Mouse (Mus musculus) cerebellum, adult 9-10 months (tissue): ENCODE data around the gene Dlgap4.
A peak's percentile ranks its signal among the peaks of the same experiment; 100 is the strongest.

Experiments
- DNase-seq: peaks from one replicate; pipeline ENCODE4 v3.0.0; 2022

Gene Dlgap4

GRCm38 (mm10) chr2:156664407-156664806, 50.9 kb downstream of the Dlgap4 start:
- no peak for DNase-seq

GRCm38 (mm10) chr2:156664993-156665518, 51.6 kb downstream of the Dlgap4 start:
- DNase-seq = no peak

DNA sequence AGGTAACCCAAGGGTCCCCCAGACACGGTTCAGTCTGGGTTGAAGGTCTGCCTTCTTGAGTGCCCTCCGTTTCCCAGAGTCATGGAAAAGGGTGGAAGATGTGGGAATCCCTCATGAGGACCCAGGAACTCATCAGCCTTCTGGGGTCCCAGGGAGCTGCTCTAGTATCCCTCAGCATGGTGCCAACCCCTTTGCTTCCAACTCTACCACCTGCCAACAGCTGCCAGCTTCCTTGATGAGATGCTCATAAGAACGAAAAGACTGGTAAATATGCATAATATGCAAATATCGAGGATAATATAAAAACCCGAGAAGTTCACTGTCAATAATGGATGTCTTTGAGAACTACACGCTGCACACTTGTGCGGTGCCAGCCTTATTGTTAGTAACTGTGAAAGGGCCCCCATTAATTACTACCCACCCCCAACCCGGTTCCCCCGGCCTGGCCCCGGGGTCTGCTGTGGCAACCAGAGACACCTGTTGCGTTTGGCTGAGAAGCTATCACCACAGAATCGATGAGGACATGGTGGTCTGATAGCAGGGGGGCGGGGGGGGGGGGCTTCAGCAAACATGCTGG, 52.2 kb downstream of the Dlgap4 start:
- DNase-seq = no peak

GRCm38 (mm10) chr2:156666231-156666630, 52.7 kb downstream of the Dlgap4 start:
- DNase-seq = no peak

DNA sequence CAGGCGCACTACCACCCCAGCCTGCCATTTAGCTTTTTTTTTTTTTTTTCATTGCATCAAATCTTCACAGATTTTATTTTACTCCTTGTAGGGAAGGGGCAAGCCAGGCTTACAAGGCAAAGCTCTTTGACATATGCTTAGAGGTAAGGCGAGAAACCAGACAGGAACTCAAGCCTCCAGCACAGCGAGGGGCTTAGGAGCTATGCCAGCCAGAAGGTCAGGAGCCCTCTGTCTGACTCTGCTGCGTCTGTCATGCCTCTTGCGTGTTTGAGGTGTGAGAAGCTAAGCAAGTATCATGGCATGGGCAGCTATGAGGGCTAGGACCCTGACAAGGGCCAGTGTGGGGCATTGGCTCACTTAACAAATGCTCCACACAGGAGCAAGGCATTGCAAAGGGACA, 53.8 kb downstream of the Dlgap4 start:
- peak; percentile 42 for DNase-seq

DNA sequence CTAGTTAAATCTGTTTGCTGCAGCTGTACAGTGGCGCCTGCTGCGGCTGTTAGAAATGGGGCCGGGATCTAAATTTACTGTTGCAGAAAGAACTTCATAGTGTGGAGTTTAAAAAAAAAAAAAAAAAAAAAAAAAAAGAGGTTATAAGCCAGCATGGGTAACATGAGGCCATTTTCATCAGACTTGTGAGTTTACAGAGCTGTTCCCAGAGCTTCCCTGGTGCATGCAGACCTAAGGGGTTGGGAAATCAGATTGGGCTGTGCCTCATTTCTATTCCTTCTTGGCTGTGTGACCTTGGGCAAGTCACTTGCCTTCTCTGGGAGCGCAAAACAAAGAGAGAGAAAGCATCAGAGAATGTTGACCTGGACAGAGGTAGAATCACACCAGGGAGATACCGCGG, 55.1 kb downstream of the Dlgap4 start:
- DNase-seq = no peak

- DNase-seq = no peak
These were observed 59.8 kb downstream of the Dlgap4 start for GRCm38 (mm10) chr2:156673307-156673706.

DNA sequence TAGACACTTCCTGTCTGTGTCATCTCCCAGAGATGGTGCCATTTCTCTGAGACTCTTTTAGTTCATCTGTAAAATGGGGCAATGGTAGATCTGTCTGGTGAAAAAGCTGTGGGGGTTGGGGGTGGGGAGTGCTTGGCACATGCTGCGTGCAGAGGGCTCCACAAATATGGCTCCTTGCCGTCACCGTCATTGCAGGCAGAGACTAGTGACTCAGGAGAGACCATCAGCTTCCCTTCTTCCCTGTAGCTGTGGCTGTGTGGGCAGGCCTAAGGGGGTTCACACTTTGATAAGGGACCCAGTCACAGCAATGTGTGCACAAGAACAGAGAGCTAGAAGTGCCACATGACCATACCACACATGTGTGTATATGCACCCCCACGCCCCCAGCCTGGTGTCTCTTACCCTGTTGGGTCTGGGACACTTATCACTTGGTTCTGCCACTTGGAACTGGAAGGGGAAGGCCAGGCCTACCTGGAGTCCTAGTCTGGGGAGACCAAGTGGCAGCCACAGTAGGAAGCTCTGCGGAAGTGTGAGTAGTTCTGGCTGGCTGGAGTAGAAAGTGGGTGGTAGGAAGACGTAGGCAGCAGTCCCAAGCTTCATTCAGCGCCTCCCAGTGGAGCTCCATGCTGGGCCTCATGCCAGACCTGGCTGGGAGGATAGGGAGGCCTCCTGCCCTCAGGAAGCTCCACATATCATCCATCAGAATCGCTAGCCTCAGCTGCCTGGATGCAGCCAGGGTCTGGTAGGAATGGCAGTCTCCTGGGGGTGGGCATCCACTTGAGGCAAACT, 60.6 kb downstream of the Dlgap4 start:
- no peak for DNase-seq

DNA sequence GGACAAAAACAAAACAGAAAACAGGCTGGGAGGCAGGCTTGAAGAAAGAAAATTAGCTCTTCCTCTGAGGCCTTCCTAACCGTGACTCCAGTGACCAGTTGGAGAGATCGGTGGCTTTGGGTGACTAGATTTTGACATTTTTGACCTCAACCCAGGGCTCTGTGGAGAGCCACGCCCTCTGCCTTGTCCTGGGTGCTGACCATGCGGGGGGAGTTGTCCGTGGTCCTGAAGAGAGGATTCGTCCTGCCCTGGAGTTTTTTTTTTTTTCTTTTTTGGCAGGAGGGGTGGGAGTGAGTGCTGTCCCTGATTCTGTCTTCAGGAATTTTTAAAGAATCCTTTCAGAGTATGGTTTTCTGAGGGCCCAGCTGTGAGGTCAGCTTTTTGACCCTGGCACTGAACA, 63.4 kb downstream of the Dlgap4 start:
- DNase-seq = no peak

GRCm38 (mm10) chr2:156678112-156678511, 64.6 kb downstream of the Dlgap4 start:
- DNase-seq = peak; percentile 84

- no peak for DNase-seq
These were observed 69.5 kb downstream of the Dlgap4 start for GRCm38 (mm10) chr2:156682965-156683364.

- no peak for DNase-seq
These were observed 72.5 kb downstream of the Dlgap4 start for GRCm38 (mm10) chr2:156685999-156686398.

- DNase-seq = no peak
These were observed 73.2 kb downstream of the Dlgap4 start for GRCm38 (mm10) chr2:156686754-156687153.

DNA sequence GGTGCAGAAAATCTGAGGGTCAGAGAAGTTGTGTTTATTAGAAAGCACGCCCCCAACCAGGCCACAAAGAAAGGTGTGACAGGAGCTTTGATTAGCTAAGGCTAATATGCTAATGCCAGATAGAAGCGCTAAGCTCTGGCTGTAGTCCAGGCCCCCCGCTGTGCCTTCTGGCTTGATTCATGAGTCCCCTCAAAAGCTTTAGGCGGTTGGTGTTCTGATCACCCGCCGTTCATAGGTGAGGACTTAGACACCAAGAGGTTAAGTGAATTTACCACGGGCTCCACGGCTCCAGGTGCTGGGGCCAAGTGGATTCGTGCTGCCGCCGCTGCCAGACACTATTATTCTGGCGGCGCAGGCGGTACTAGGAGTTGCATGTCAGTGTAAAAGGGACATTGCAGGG, 75.1 kb downstream of the Dlgap4 start:
- peak; percentile 70 for DNase-seq

- no peak for DNase-seq
These were observed 77.3 kb downstream of the Dlgap4 start for GRCm38 (mm10) chr2:156690833-156691232.

DNA sequence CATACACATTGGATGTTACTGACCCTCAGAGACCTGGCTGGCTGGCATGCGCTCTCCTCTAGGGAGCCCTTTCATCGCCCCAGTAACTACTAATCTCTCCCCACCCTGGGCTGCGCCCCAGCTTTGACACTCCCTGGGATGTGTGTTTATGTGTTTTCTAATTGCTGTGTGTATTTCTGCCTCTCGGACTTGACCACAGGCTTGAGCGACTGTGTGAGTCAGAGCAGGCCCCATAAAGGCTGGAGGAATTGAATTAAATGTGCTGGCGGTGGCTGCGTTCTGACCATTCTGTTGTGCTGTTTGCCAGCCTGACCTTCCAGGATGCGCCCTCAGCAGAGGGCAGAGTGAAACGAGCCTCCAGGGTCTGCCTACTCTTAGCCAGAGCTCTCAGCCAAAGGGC, 78.2 kb downstream of the Dlgap4 start:
- no peak for DNase-seq

- no peak for DNase-seq
These were observed 79.8 kb downstream of the Dlgap4 start for GRCm38 (mm10) chr2:156693241-156693807.

- DNase-seq = no peak
These were observed 83.8 kb downstream of the Dlgap4 start for GRCm38 (mm10) chr2:156697261-156697660.

- DNase-seq = no peak
These were observed 84.7 kb downstream of the Dlgap4 start for GRCm38 (mm10) chr2:156698168-156698567.

DNA sequence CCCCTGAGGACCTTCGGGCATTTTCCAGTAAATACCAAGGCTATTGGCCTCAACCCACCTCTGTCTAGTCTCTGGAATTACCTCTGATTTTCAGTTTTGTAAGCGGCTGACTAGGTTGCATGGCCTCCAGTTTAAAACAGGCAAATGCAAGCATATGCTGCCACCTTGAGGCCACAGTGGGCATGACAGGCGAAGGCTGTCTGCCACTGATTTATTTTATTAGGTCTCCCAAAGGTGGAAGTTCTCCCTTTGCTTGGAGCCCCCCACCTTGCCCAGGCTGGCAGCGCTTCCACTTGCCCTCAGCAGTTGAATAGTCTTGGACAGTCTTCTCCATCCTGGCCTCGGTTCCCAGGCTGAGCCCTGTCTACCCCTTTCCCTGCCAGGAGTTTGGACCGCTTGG, 92.0 kb downstream of the Dlgap4 start:
- peak; percentile 89 for DNase-seq

- peak; percentile 61 for DNase-seq
These were observed 103.2 kb downstream of the Dlgap4 start for GRCm38 (mm10) chr2:156716683-156717082.

GRCm38 (mm10) chr2:156717320-156718281, 104.1 kb downstream of the Dlgap4 start:
- peak; percentile 87 for DNase-seq

- peak; percentile 71 for DNase-seq
These were observed 105.3 kb downstream of the Dlgap4 start for GRCm38 (mm10) chr2:156718793-156719192.
